Mouse (Mus musculus): ENCODE measurements around the gene Asic4.

Asic4 gene

GRCm38 (mm10) chr1:75505159-75505955, 55.1 kb downstream of the Asic4 start:
- peak; percentile 21 for DNase-seq

- peak; percentile 23 for DNase-seq
Observed at GRCm38 (mm10) chr1:75505956-75506831, 56.0 kb downstream of the Asic4 start, which contains the start of gene Obsl1. TSS of gene Obsl1 (minus strand) at chr1:75506452.

GRCm38 (mm10) chr1:75507006-75507405, 56.8 kb downstream of the Asic4 start, which contains the start of gene Inha:
TSS of gene Inha (plus strand) at chr1:75507077.
- no peak for DNase-seq

- DNase-seq = no peak
Observed at GRCm38 (mm10) chr1:75509586-75509985, 59.4 kb downstream of the Asic4 start.

- no peak for DNase-seq
Observed at GRCm38 (mm10) chr1:75510154-75510553, 59.9 kb downstream of the Asic4 start.

- no peak for DNase-seq
Observed at GRCm38 (mm10) chr1:75511437-75512210, 61.4 kb downstream of the Asic4 start.

- no peak for DNase-seq
Observed at GRCm38 (mm10) chr1:75512550-75512949, 62.3 kb downstream of the Asic4 start.

- DNase-seq = no peak
Observed at GRCm38 (mm10) chr1:75516703-75517380, 66.6 kb downstream of the Asic4 start.

- peak; percentile 21 for DNase-seq
Observed at GRCm38 (mm10) chr1:75517984-75518383, 67.7 kb downstream of the Asic4 start.

GRCm38 (mm10) chr1:75518427-75518826, 68.2 kb downstream of the Asic4 start:
- no peak for DNase-seq

- DNase-seq = no peak
Observed at GRCm38 (mm10) chr1:75519576-75519975, 69.3 kb downstream of the Asic4 start.

- DNase-seq = peak; percentile 92
Observed at GRCm38 (mm10) chr1:75521321-75522031, 71.2 kb downstream of the Asic4 start, which contains the start of gene Stk11ip. TSS of gene Stk11ip (plus strand) at chr1:75521529.

Data from kidney, adult 11 months (tissue).